Mouse (Mus musculus) heart, adult 2 months (tissue): ENCODE measurements around the gene Hsd11b2. TPM values are rescaled to one million over a fixed set of nuclear protein-coding genes. Genes with fewer than 3 reads are reported as not detected.

ENCODE experiments used
- DNase-seq, 2 experiments: peaks; one replicate each; pipeline ENCODE4 v3.0.0; 2021
- H3K27ac ChIP-seq: fragments of 200-600 bp; 2 replicates; pipeline ENCODE4 v1.8.1; 2022
- H3K27me3 ChIP-seq: fragments of 200-500 bp; 2 replicates; pipeline ENCODE4 v1.6.1; 2012; ENCODE audit warnings: mild to moderate bottlenecking, low read length, inconsistent platforms, mixed read lengths; ENCODE audit not compliant: control insufficient read depth, insufficient read depth
- H3K36me3 ChIP-seq: fragments of 200-500 bp; 2 replicates; pipeline ENCODE4 v1.6.1; 2012; ENCODE audit warnings: low read length, inconsistent platforms; ENCODE audit not compliant: control insufficient read depth, insufficient read depth
- H3K4me1 ChIP-seq: fragments of 200-500 bp; 2 replicates; pipeline ENCODE4 v1.6.1; 2011; ENCODE audit warnings: low read length; ENCODE audit not compliant: control insufficient read depth, insufficient read depth
- H3K4me3 ChIP-seq: fragments of 200-600 bp; 2 replicates; pipeline ENCODE4 v1.8.1; 2022
- H3K79me2 ChIP-seq: fragments of 200-500 bp; replicated peaks from 2 replicates; pipeline ENCODE4 v1.6.1; 2012; ENCODE audit warnings: mild to moderate bottlenecking, inconsistent platforms, low read length, moderate library complexity, mixed read lengths; ENCODE audit not compliant: control insufficient read depth, insufficient read depth
- H3K9ac ChIP-seq: fragments of 200-500 bp; 2 replicates; pipeline ENCODE4 v1.6.1; 2012; ENCODE audit warnings: low read depth, mild to moderate bottlenecking, control low read depth, inconsistent platforms, low read length, mixed read lengths
- CTCF ChIP-seq: fragments of 200-600 bp; IDR thresholded peaks from 2 replicates; pipeline ENCODE4 v1.8.1; 2022; ENCODE audit warnings: antibody characterized with exemption, mild to moderate bottlenecking, moderate library complexity
- EP300 ChIP-seq: fragments of 200-500 bp; IDR thresholded peaks from 2 replicates; pipeline ENCODE4 v1.6.1; 2011; ENCODE audit warnings: low read depth, low read length, control low read depth; ENCODE audit not compliant: insufficient read depth
- POLR2A ChIP-seq: fragments of 200-500 bp; IDR thresholded peaks from 2 replicates; pipeline ENCODE4 v1.6.1; 2011; ENCODE audit warnings: mild to moderate bottlenecking, low read depth, low read length, control low read depth; ENCODE audit not compliant: insufficient read depth
- WGBS: fragments of 180-500 bp; shearing (Covaris S2); methylation state at CpG from one replicate; pipeline ENCODE4 v1.1.7; 2018; 5-methylcytosine and 5-hydroxymethylcytosine counted together
- intact Hi-C: fragments of 180-260 bp; cut with DNase I; formaldehyde crosslinking; loops from one replicate; pipeline ENCODE4 v1.15.1; 2025
- polyA plus RNA-seq: library from polyadenylated mRNA; depleted of rRNA; stranded (reverse); fragments of >200 nt; gene quantifications from 2 replicates; pipeline ENCODE4 v1.2.3, GENCODE M21; 2012
- total RNA-seq, 2 experiments: library from RNA; stranded (reverse); gene quantifications; 2 replicates each; pipeline ENCODE4 v1.2.3; 2021

Gene Hsd11b2
- total and polyA plus RNA-seq, 3 experiments: 0.08 to 0.23 TPM; not detected in 1

- no peak overlapping the region for H3K9ac ChIP-seq
- peaks cover 5% of the 10 kb centered on the region for H3K4me1 ChIP-seq
- DNase-seq: no peak
- no peaks in the 10 kb centered on the region for H3K79me2 ChIP-seq
- H3K4me3 ChIP-seq: no peak overlapping the region
- intact Hi-C loops: no loop called here
- whole genome bisulfite sequencing: 79% methylated on average over 9 of the region's 9 CpGs
- H3K27ac ChIP-seq: no peak overlapping the region
- H3K36me3 ChIP-seq: no peaks in the 10 kb centered on the region
- TF ChIP-seq CTCF (no peak), POLR2A (no peak), EP300 (no peak)
- no peaks in the 10 kb centered on the region for H3K27me3 ChIP-seq
Observed at GRCm38 (mm10) chr8:105522890-105523289, 4.3 kb downstream of the Hsd11b2 start.

- H3K9ac ChIP-seq: no peak overlapping the region
- peaks cover 3% of the 10 kb centered on the region for H3K36me3 ChIP-seq
- TF ChIP-seq POLR2A (no peak), CTCF (no peak), EP300 (no peak)
- H3K79me2 ChIP-seq: no peaks in the 10 kb centered on the region
- intact Hi-C loops: no loop called here
- H3K4me3 ChIP-seq: no peak overlapping the region
- H3K27ac ChIP-seq: no peak overlapping the region
- DNase-seq: no peak
- H3K27me3 ChIP-seq: no peaks in the 10 kb centered on the region
- H3K4me1 ChIP-seq: peaks cover 2% of the 10 kb centered on the region; the same call in 1 of the 2 replicates
- WGBS: 68% methylated on average over 2 of the region's 2 CpGs
Observed at GRCm38 (mm10) chr8:105527110-105527509, 8.6 kb downstream of the Hsd11b2 start.

- TF ChIP-seq POLR2A (no peak), CTCF (no peak), EP300 (no peak)
- H3K9ac ChIP-seq: no peak overlapping the region
- 92% methylated on average over 1 of the region's 1 CpGs for WGBS
- intact Hi-C loops: no loop called here
- H3K36me3 ChIP-seq: peaks cover 5% of the 10 kb centered on the region
- H3K4me3 ChIP-seq: no peak overlapping the region
- H3K79me2 ChIP-seq: no peaks in the 10 kb centered on the region
- DNase-seq: no peak
- no peak overlapping the region for H3K27ac ChIP-seq
- H3K4me1 ChIP-seq: peaks cover 4% of the 10 kb centered on the region
- H3K27me3 ChIP-seq: no peaks in the 10 kb centered on the region
Observed at GRCm38 (mm10) chr8:105528206-105528605, 9.7 kb downstream of the Hsd11b2 start.

- Histone ChIP-seq H3K79me2 (no peaks in the 10 kb centered on the region), H3K27me3 (no peaks in the 10 kb centered on the region), H3K9ac (no peak overlapping the region), H3K4me1 (peaks cover 11% of the 10 kb centered on the region), H3K4me3 (no peak overlapping the region), H3K36me3 (peaks cover 5% of the 10 kb centered on the region), H3K27ac (no peak overlapping the region)
- no peak for DNase-seq
- no peak for TF ChIP-seq EP300
- no peak for TF ChIP-seq POLR2A
- no peak for TF ChIP-seq CTCF
- intact Hi-C loops: no loop called here
- WGBS: 79% methylated on average over 3 of the region's 3 CpGs
Observed at GRCm38 (mm10) chr8:105529271-105529670, 10.7 kb downstream of the Hsd11b2 start.

DNA sequence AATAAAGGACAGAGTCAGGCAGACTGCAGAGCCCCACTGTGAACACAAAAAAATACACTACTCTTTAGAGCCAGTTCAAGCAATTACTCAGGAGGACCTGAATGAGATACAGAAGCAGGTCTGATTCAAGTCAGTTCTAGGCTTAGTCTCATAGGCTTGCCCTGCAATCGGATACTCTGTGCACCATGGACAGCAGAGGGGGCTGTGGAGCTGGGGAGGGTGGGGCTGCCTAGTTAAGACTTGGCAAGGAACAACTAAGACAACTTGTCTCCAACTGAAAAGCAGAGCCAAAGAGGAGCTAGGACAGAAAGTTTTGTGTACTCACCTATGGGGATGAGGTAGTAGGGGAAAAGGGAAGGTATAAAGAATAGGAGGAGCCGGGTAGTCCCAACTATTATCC, 13.2 kb downstream of the Hsd11b2 start:
- peak overlapping the region; percentile 34; the same call in 1 of the 2 replicates for H3K27ac ChIP-seq
- no peaks in the 10 kb centered on the region for H3K27me3 ChIP-seq
- H3K4me1 ChIP-seq: peaks cover 11% of the 10 kb centered on the region
- peak; percentile 82 for TF ChIP-seq CTCF
- TF ChIP-seq EP300: 0 out of 2 replicates have a peak, but pooled peaks have one; percentile 37
- no peak for TF ChIP-seq POLR2A
- H3K36me3 ChIP-seq: peaks cover 5% of the 10 kb centered on the region
- no peak overlapping the region for H3K9ac ChIP-seq
- no peak overlapping the region for H3K4me3 ChIP-seq
- intact Hi-C loops: loop anchor here (2.0 kb wide), 2 partner anchors 15 to 23 kb away; no protein-coding TSS in a partner anchor
- H3K79me2 ChIP-seq: no peaks in the 10 kb centered on the region
- 51% methylated on average over 2 of the region's 2 CpGs for WGBS
- DNase-seq: peak; percentile 55 to 79

DNA sequence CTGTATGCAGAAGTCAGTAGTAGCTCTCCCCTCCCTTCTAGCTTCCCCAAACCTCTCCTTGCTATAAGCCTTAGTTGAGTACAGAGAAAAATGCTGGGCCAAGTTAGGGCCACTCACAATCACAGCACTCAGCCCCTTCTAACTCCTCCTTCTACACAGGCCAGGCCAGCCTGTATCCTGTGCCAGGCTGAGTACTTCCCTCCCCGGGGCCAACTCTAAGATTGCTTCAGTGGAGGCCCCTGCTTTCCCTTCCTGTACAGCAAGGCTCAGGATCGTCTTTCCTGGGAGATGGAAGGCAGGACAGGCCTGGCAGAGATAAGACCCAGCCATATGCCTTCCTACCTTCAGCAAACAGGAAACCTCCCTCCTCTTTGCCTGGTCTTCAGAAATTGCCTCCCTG, 14.9 kb downstream of the Hsd11b2 start:
- H3K4me3 ChIP-seq: no peak overlapping the region
- intact Hi-C loops: loop anchor here (1.0 to 2.0 kb wide), 3 partner anchors 17 to 50 kb away; no protein-coding TSS in a partner anchor
- H3K4me1 ChIP-seq: peaks cover 9% of the 10 kb centered on the region
- no peak overlapping the region for H3K9ac ChIP-seq
- H3K36me3 ChIP-seq: peaks cover 7% of the 10 kb centered on the region
- H3K79me2 ChIP-seq: no peaks in the 10 kb centered on the region
- TF ChIP-seq CTCF (no peak), POLR2A (no peak), EP300 (no peak)
- peak overlapping the region; percentile 26; the same call in 1 of the 2 replicates for H3K27ac ChIP-seq
- H3K27me3 ChIP-seq: no peaks in the 10 kb centered on the region
- whole genome bisulfite sequencing: 8% methylated on average over 2 of the region's 2 CpGs
- DNase-seq: no peak
